Mouse (Mus musculus) erythroblast, embryonic 14.5 days (primary cell): ENCODE measurements around the gene Luzp1. TPM values are rescaled to one million over a fixed set of nuclear protein-coding genes. Genes with fewer than 3 reads are reported as not detected.
A peak's percentile ranks its signal among the peaks of the same experiment; 100 is the strongest.

Experiments used
- H3K27me3 ChIP-seq: 2 replicates; pipeline ENCODE4 v1.6.1; 2012; ENCODE audit warnings: inconsistent platforms; ENCODE audit not compliant: control insufficient read depth
- H3K36me3 ChIP-seq: 2 replicates; pipeline ENCODE4 v1.6.1; 2012; ENCODE audit warnings: mild to moderate bottlenecking, inconsistent platforms; ENCODE audit not compliant: control insufficient read depth
- H3K4me1 ChIP-seq: 2 replicates; pipeline ENCODE4 v1.6.1; 2012; ENCODE audit warnings: inconsistent platforms; ENCODE audit not compliant: control insufficient read depth
- H3K4me3 ChIP-seq: replicated peaks from 2 replicates; pipeline ENCODE3; 2012; ENCODE audit warnings: moderate library complexity, mild to moderate bottlenecking, inconsistent platforms
- H3K9me3 ChIP-seq: 2 replicates; pipeline ENCODE4 v1.6.1; 2012; ENCODE audit warnings: low read length, inconsistent platforms, mixed read lengths; ENCODE audit not compliant: control insufficient read depth
- GATA1 ChIP-seq: IDR thresholded peaks from 2 replicates; pipeline ENCODE4 v1.6.1; 2012; ENCODE audit warnings: low read length, inconsistent platforms, mixed read lengths
- TAL1 ChIP-seq: IDR thresholded peaks from 3 replicates; pipeline ENCODE4 v1.6.1; 2012; ENCODE audit warnings: low read length, inconsistent platforms, mixed read lengths
- polyA plus RNA-seq: library from polyadenylated mRNA; stranded (reverse); fragments of >175 nt; gene quantifications from 2 replicates; pipeline ENCODE4 v1.2.3, GENCODE M21; 2012

Luzp1 gene
- polyA plus RNA-seq, 1 experiment = 0.15 TPM

GRCm38 (mm10) chr4:136594006-136594405 lies 124.4 kb downstream of the Luzp1 start:
- peaks cover 25% of the 10 kb centered on the region for H3K4me1 ChIP-seq
- H3K27me3 ChIP-seq = no peaks in the 10 kb centered on the region
- H3K9me3 ChIP-seq = no peaks in the 10 kb centered on the region
- H3K4me3 ChIP-seq = no peak overlapping the region
- no peak for TF ChIP-seq GATA1
- TF ChIP-seq TAL1 = no peak
- peaks cover 26% of the 10 kb centered on the region for H3K36me3 ChIP-seq

GRCm38 (mm10) chr4:136595221-136595620 lies 125.7 kb downstream of the Luzp1 start:
- no peaks in the 10 kb centered on the region for H3K9me3 ChIP-seq
- H3K4me1 ChIP-seq = peaks cover 23% of the 10 kb centered on the region
- H3K4me3 ChIP-seq = no peak overlapping the region
- H3K36me3 ChIP-seq = peaks cover 20% of the 10 kb centered on the region
- no peaks in the 10 kb centered on the region for H3K27me3 ChIP-seq
- TF ChIP-seq GATA1 (no peak), TAL1 (no peak)

- no peak for TF ChIP-seq GATA1
- no peak for TF ChIP-seq TAL1
Measured at GRCm38 (mm10) chr4:136598268-136598876, 128.8 kb downstream of the Luzp1 start.

GRCm38 (mm10) chr4:136599869-136600268 lies 130.3 kb downstream of the Luzp1 start:
- H3K27me3 ChIP-seq = no peaks in the 10 kb centered on the region
- H3K9me3 ChIP-seq = no peaks in the 10 kb centered on the region
- no peak overlapping the region for H3K4me3 ChIP-seq
- TF ChIP-seq TAL1 (no peak), GATA1 (no peak)
- H3K4me1 ChIP-seq = peaks cover 28% of the 10 kb centered on the region
- H3K36me3 ChIP-seq = peaks cover 8% of the 10 kb centered on the region

More at GRCm38 (mm10) chr4:136598268-136598876, 128.8 kb downstream of the Luzp1 start:
- Histone ChIP-seq H3K27me3 (no peaks in the 10 kb centered on the region), H3K36me3 (peaks cover 12% of the 10 kb centered on the region), H3K4me3 (no peak overlapping the region), H3K9me3 (no peaks in the 10 kb centered on the region), H3K4me1 (peaks cover 36% of the 10 kb centered on the region)

GRCm38 (mm10) chr4:136600536-136600935 lies 131.0 kb downstream of the Luzp1 start:
- Histone ChIP-seq H3K4me3 (peak overlapping the region; percentile 96), H3K27me3 (no peaks in the 10 kb centered on the region), H3K9me3 (no peaks in the 10 kb centered on the region), H3K4me1 (peaks cover 28% of the 10 kb centered on the region), H3K36me3 (peaks cover 8% of the 10 kb centered on the region)
- TF ChIP-seq GATA1 (no peak), TAL1 (no peak)

GRCm38 (mm10) chr4:136601476-136601875 lies 131.9 kb downstream of the Luzp1 start:
- Histone ChIP-seq H3K27me3 (no peaks in the 10 kb centered on the region), H3K4me3 (peak overlapping the region; percentile 96), H3K4me1 (peaks cover 28% of the 10 kb centered on the region), H3K9me3 (no peaks in the 10 kb centered on the region), H3K36me3 (peaks cover 8% of the 10 kb centered on the region)
- no peak for TF ChIP-seq GATA1
- no peak for TF ChIP-seq TAL1

- peaks cover 28% of the 10 kb centered on the region for H3K4me1 ChIP-seq
- peak overlapping the region; percentile 96 for H3K4me3 ChIP-seq
- H3K27me3 ChIP-seq = no peaks in the 10 kb centered on the region
- no peaks in the 10 kb centered on the region for H3K9me3 ChIP-seq
- peaks cover 8% of the 10 kb centered on the region for H3K36me3 ChIP-seq
- TF ChIP-seq GATA1 = no peak
- TF ChIP-seq TAL1 = no peak
Measured at GRCm38 (mm10) chr4:136602018-136602554, 132.5 kb downstream of the Luzp1 start.

- Histone ChIP-seq H3K27me3 (no peaks in the 10 kb centered on the region), H3K4me3 (peak within 1 kb of the TSS; percentile 96), H3K36me3 (peaks cover 8% of the 10 kb centered on the region), H3K4me1 (peaks cover 26% of the 10 kb centered on the region), H3K9me3 (no peaks in the 10 kb centered on the region)
- TF ChIP-seq TAL1 (no peak), GATA1 (no peak)
Measured at GRCm38 (mm10) chr4:136602568-136602967, 133.0 kb downstream of the Luzp1 start, which contains the start of gene Kdm1a. TSS of gene Kdm1a (minus strand) at chr4:136602723.

Other genes starting within 250 kb of the Luzp1 start
- not detected in 2 replicates for gene Tcea3, start 222.0 kb upstream of the Luzp1 start, polyA plus RNA-seq
- gene Zfp46, start 185.1 kb upstream of the Luzp1 start, polyA plus RNA-seq = 0.17 and 0.27 TPM in 2 replicates
- gene Hnrnpr, start 158.8 kb upstream of the Luzp1 start, polyA plus RNA-seq = 5.8 and 6.6 TPM in 2 replicates
- gene Htr1d, start 46.2 kb upstream of the Luzp1 start, polyA plus RNA-seq = not detected in 2 replicates
- not detected in 2 replicates for gene 6030445D17Rik, start 7.5 kb upstream of the Luzp1 start, polyA plus RNA-seq
- 0.90 and 1.1 TPM in 2 replicates for gene Kdm1a, start 133.0 kb downstream of the Luzp1 start, polyA plus RNA-seq
- not detected in 2 replicates for gene Tex46, start 140.7 kb downstream of the Luzp1 start, polyA plus RNA-seq
- 0.01 TPM in 1 of 2 replicates, not detected in the other for gene Lactbl1, start 152.9 kb downstream of the Luzp1 start, polyA plus RNA-seq